Mouse (Mus musculus) hindbrain, postnatal 0 days (tissue): ENCODE measurements around the gene Ppp1r14d. TPM values are rescaled to one million over a fixed set of nuclear protein-coding genes. Genes with fewer than 3 reads are reported as not detected.

Experiments
- ATAC-seq: fragments of 200-750 bp; cut with Nextera tagmentation; 2 replicates; pipeline ENCODE4 v1.8.0; 2017; ENCODE audit warnings: mild to moderate bottlenecking, moderate TSS enrichment, moderate library complexity
- DNase-seq: peaks from one replicate; pipeline ENCODE4 v3.0.0-alpha.2; 2015; ENCODE audit warnings: low spot score
- H3K27ac ChIP-seq: fragments of 300-500 bp; sonication (generic); 2 replicates; pipeline ENCODE4 v1.5.1; 2014; ENCODE audit warnings: mild to moderate bottlenecking
- H3K27me3 ChIP-seq: fragments of 300-500 bp; sonication (generic); 2 replicates; pipeline ENCODE4 v1.6.1; 2014; ENCODE audit warnings: low read length, mixed read lengths; ENCODE audit not compliant: insufficient read depth
- H3K36me3 ChIP-seq: fragments of 300-500 bp; sonication (generic); 2 replicates; pipeline ENCODE4 v1.6.1; 2014; ENCODE audit warnings: low read length, mixed read lengths; ENCODE audit not compliant: insufficient read depth
- H3K4me1 ChIP-seq: fragments of 300-500 bp; sonication (generic); 2 replicates; pipeline ENCODE4 v1.6.1; 2014; ENCODE audit warnings: antibody characterized with exemption, low read length, mixed read lengths; ENCODE audit not compliant: insufficient read depth
- H3K4me2 ChIP-seq: fragments of 300-500 bp; sonication (generic); 2 replicates; pipeline ENCODE4 v1.6.1; 2014; ENCODE audit warnings: low read depth, mild to moderate bottlenecking, low read length, moderate library complexity, mixed read lengths
- H3K4me3 ChIP-seq: fragments of 300-500 bp; sonication (generic); 2 replicates; pipeline ENCODE4 v1.5.1; 2014; ENCODE audit warnings: low read length
- H3K9ac ChIP-seq: fragments of 300-500 bp; sonication (generic); replicated peaks from 2 replicates; pipeline ENCODE4 v1.6.1; 2014; ENCODE audit warnings: mild to moderate bottlenecking, low read length, moderate library complexity, mixed read lengths
- H3K9me3 ChIP-seq: fragments of 300-500 bp; sonication (generic); 2 replicates; pipeline ENCODE4 v1.6.1; 2016; ENCODE audit warnings: low read length, mixed read lengths
- CTCF ChIP-seq: IDR thresholded peaks from 2 replicates; pipeline ENCODE4 v1.5.1; 2016; ENCODE audit warnings: antibody characterized with exemption, control low read depth, low read depth
- WGBS: fragments of 180-500 bp; shearing (Covaris S2); extraction: QIAGEN DNeasy Blood & Tissue Kit; methylation state at CpG from one replicate; pipeline ENCODE4 v1.1.7; 2014; 5-methylcytosine and 5-hydroxymethylcytosine counted together
- polyA plus RNA-seq: library from polyadenylated mRNA; unstranded; fragments of >200 nt; fragmentation: Nextera tagmentation; extraction: Ambion mirVana; gene quantifications from 2 replicates; pipeline ENCODE4 v1.2.1, GENCODE M21; 2015
- total RNA-seq: library from RNA; depleted of rRNA; stranded (reverse); fragments of >200 nt; gene quantifications from 2 replicates; pipeline ENCODE4 v1.2.3, GENCODE M21; 2014

Gene Ppp1r14d
- total and polyA plus RNA-seq, 2 experiments from 2014 or later = not detected

DNA sequence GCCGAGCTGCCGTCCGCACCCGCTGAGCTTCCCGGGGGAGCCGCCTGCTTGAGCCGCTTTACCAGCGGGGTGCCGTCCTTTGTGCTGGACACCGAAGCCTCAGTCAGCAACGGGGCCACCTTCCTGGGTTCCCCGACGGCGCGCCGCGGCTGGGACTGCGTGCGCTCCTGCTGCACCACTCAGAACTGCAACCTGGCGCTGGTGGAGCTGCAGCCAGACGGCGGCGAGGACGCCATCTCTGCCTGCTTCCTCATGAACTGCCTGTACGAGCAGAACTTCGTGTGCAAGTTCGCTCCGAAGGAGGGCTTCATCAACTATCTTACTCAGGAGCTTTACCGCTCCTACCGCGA lies 8.1 kb upstream of the Ppp1r14d start:
- no peak for TF ChIP-seq CTCF
- H3K27me3 ChIP-seq = peaks cover 44% of the 10 kb centered on the region
- no peak overlapping the region for H3K27ac ChIP-seq
- H3K4me2 ChIP-seq = peak overlapping the region; percentile 59
- peaks cover 5% of the 10 kb centered on the region; the same call in 1 of the 2 replicates for H3K4me1 ChIP-seq
- H3K4me3 ChIP-seq = peak overlapping the region; percentile 38
- ATAC-seq (peak; percentile 53; the same call in 1 of the 2 replicates), DNase-seq (peak; percentile 9)
- WGBS = 1% methylated on average over 31 of the region's 31 CpGs
- no peaks in the 10 kb centered on the region for H3K9me3 ChIP-seq
- H3K36me3 ChIP-seq = no peaks in the 10 kb centered on the region
- no peak overlapping the region for H3K9ac ChIP-seq

DNA sequence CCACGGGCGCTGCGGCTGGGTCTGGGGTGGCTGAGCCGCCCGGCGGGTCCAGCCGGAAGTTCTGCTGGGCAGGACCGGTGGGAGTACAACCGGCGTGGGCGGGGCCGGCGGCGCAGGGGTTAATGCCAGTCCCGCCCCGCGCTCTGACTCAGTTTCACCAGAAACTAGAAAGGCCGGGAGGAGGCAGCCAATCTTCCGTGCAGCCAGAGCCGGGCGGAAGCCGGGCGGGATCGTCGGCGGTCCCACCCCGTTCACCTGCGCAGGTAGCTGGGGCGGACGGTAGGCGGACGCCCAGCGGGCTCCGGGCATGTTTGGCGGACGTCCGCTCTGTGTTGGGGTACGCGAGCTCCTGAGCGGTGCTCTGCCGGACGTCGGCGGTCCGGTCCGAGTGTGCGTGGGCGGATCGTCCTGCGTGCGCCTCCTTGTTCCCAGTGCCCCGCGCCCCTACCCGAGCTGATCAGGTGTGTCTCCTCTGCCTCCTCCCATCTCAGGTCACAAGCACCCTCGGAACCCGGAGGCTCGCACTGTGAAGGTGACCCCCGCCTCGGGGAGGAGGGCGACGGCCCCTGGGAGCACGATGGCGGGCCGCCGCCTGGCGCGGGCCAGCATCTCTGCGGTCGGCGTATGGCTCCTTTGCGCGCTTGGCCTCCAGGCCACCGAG lies 7.6 kb upstream of the Ppp1r14d start, which contains the start of gene Spint1:
TSS of gene Spint1 (plus strand) at position 153 of the 661 bp plus-strand sequence.
- under 1% methylated on average over 72 of the region's 73 CpGs for WGBS
- peaks cover 44% of the 10 kb centered on the region for H3K27me3 ChIP-seq
- H3K4me2 ChIP-seq = peak within 1 kb of the TSS; percentile 59
- H3K4me1 ChIP-seq = peaks cover 5% of the 10 kb centered on the region; the same call in 1 of the 2 replicates
- DNase-seq (no peak), ATAC-seq (peak; percentile 44; the same call in 1 of the 2 replicates)
- no peaks in the 10 kb centered on the region for H3K36me3 ChIP-seq
- no peak within 1 kb of the TSS for H3K27ac ChIP-seq
- peak within 1 kb of the TSS; percentile 38 for H3K4me3 ChIP-seq
- H3K9ac ChIP-seq = no peak within 1 kb of the TSS
- no peaks in the 10 kb centered on the region for H3K9me3 ChIP-seq
- no peak for TF ChIP-seq CTCF

DNA sequence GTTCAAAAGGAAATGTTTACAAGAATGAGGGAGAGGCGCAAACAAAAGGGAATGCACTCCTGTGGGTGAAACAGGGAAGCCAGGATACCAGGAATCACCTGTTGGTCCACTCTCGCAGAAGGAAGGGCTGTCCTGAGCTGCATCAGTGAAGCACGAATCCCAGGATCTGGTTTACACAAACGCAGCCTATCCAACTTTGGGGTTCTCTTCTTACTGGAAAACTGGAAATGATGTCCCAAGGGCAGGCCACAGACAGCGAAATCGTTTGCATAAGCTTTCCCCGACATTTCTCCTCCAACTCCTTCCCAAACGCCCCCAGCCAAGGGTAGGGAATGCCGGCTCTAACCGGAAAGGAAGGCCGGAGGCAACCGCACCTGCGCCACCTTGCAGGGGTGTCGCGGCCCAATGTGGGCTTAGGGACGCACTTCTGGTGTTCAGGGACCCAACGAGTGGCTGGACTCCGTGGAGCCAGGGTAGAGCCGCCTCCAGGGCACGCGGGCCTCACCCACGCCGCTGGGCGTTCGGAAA lies 7.0 kb upstream of the Ppp1r14d start:
- 9% methylated on average over 24 of the region's 25 CpGs for WGBS
- H3K4me1 ChIP-seq = peaks cover 5% of the 10 kb centered on the region; the same call in 1 of the 2 replicates
- DNase-seq (no peak), ATAC-seq (no peak)
- H3K4me3 ChIP-seq = peak overlapping the region; percentile 38
- no peak overlapping the region for H3K9ac ChIP-seq
- no peak for TF ChIP-seq CTCF
- peaks cover 44% of the 10 kb centered on the region for H3K27me3 ChIP-seq
- no peaks in the 10 kb centered on the region for H3K9me3 ChIP-seq
- H3K27ac ChIP-seq = no peak overlapping the region
- H3K36me3 ChIP-seq = no peaks in the 10 kb centered on the region
- peak overlapping the region; percentile 59 for H3K4me2 ChIP-seq

DNA sequence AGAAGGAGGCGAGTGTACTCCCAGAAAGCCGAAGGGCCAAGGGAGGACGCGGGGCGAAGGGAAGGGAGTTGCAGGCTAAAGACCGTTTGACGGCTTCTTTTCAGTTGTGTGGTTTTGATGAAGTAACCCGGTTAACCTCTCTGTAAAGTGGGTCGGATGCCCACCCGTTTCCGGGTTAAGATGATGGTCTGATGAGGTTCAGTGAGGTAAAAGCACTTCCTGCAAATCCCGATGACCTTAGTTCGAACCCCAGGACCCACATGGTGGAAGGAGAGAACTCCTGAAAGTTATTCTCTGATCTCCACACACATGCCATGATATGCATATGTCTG lies 20.6 kb downstream of the Ppp1r14d start:
- H3K9ac ChIP-seq = peak overlapping the region; percentile 66
- H3K36me3 ChIP-seq = peaks cover 27% of the 10 kb centered on the region
- DNase-seq (peak; percentile 42), ATAC-seq (no peak)
- 2% methylated on average over 13 of the region's 13 CpGs for WGBS
- peak overlapping the region; percentile 87 for H3K27ac ChIP-seq
- H3K27me3 ChIP-seq = no peaks in the 10 kb centered on the region
- H3K4me2 ChIP-seq = peak overlapping the region; percentile 74
- no peak for TF ChIP-seq CTCF
- H3K4me1 ChIP-seq = peaks cover 4% of the 10 kb centered on the region
- no peaks in the 10 kb centered on the region for H3K9me3 ChIP-seq
- H3K4me3 ChIP-seq = peak overlapping the region; percentile 77

DNA sequence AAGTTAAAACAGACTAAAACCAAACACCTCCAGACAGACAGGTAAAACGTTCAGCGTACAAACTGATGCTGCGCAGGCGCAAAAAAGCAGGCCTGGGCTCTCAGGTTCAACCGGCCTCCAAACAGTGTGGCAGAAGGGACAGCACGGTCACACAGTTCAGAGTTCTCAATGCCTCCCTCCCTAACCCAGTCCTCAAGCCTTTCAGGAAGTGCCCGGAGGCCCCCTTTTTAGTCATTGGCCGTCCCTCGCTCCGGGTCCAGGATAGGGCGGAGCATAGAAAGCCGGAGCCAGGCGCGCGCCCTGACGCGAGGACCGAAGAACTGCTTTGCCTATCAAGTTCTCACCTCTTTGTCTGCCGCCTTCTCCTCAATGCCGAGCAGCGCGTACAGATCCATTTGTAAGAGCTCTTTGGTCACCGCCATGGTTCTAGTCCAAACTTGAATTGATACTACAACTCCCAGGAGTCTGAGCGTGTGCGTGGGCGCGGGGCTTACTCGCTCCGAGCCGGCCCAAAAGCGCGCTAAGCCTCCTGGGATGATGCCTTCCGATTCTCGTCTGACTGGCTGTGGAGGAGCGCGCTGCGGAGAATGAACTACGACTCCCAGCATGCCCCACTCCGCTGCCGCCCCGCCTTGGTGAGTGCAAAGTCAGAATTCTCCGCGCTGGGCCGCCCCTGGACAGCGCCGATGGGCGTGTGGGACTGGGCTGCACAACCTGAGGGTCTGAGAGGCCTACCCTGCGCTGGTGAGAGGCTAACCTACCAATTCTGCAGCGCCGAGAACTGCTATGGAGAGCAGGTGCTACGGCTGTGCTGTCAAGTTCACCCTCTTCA lies 21.1 kb downstream of the Ppp1r14d start, which contains the start of the genes Zfyve19 and Dnajc17:
TSS of gene Zfyve19 (plus strand) at position 274 of the 832 bp plus-strand sequence.
TSS of gene Dnajc17 (minus strand) at position 452 of the 832 bp plus-strand sequence.
- peak within 1 kb of the TSS; percentile 74 for H3K4me2 ChIP-seq
- DNase-seq = peak; percentile 99
- peaks cover 27% of the 10 kb centered on the region for H3K36me3 ChIP-seq
- peak within 1 kb of the TSS; percentile 77 for H3K4me3 ChIP-seq
- H3K27me3 ChIP-seq = no peaks in the 10 kb centered on the region
- ATAC-seq = peak; percentile 98
- H3K27ac ChIP-seq = peak within 1 kb of the TSS; percentile 87
- peaks cover 4% of the 10 kb centered on the region for H3K4me1 ChIP-seq
- peak within 1 kb of the TSS; percentile 66 for H3K9ac ChIP-seq
- under 1% methylated on average over 51 of the region's 51 CpGs for WGBS
- no peak; the same call in 1 of the 2 replicates for TF ChIP-seq CTCF
- H3K9me3 ChIP-seq = no peaks in the 10 kb centered on the region

DNA sequence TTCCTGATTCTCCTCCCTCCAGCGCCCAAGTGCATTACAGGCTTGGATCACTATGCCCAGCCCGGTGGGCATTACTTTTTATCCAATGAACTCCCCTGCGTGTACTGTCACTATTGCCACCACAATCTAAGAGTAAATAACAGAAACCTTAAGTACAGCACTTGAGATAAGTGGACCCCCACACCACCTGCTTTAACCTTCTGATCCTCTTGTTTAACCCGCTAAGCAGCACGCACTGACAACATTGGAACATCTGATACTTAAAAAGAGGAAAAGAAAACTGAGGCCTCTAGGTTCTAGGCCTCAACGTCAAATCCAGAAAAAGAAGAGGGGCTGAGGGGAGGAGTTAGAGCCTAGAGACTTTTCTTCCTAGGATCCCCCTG lies 21.8 kb downstream of the Ppp1r14d start:
- WGBS = 20% methylated on average over 6 of the region's 6 CpGs
- Histone ChIP-seq H3K9me3 (no peaks in the 10 kb centered on the region), H3K4me1 (peaks cover 4% of the 10 kb centered on the region), H3K27me3 (no peaks in the 10 kb centered on the region), H3K27ac (peak overlapping the region; percentile 87), H3K36me3 (peaks cover 23% of the 10 kb centered on the region), H3K9ac (peak overlapping the region; percentile 66), H3K4me2 (peak overlapping the region; percentile 74), H3K4me3 (peak overlapping the region; percentile 77)
- DNase-seq (no peak), ATAC-seq (no peak)
- TF ChIP-seq CTCF = no peak
